Mouse (Mus musculus) yolk sac, embryonic 10.5 days (tissue): ENCODE measurements around the gene Trim62.

ENCODE experiments used
- DNase-seq: peaks from one replicate; pipeline ENCODE4 v3.0.0-alpha.2; 2017; ENCODE audit warnings: low spot score

Gene Trim62

DNA sequence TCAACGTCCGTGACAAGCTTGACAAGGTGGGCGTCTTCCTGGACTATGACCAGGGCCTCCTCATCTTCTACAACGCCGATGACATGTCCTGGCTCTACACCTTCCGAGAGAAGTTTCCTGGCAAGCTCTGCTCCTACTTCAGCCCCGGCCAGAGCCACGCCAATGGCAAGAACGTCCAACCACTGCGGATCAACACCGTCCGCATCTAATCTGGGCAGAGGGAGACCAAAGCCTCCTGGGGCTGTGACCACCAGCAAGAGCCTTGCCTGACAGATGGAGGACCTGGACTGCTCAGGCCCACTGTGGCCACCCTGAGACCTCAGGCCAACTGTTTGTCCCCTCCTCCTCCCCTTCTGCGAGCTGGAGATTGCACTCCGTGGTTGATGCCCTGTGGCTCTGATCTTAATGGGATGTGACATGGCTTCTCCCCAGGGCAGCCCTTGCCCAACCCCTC, 26.0 kb downstream of the Trim62 start:
- DNase-seq: no peak

DNA sequence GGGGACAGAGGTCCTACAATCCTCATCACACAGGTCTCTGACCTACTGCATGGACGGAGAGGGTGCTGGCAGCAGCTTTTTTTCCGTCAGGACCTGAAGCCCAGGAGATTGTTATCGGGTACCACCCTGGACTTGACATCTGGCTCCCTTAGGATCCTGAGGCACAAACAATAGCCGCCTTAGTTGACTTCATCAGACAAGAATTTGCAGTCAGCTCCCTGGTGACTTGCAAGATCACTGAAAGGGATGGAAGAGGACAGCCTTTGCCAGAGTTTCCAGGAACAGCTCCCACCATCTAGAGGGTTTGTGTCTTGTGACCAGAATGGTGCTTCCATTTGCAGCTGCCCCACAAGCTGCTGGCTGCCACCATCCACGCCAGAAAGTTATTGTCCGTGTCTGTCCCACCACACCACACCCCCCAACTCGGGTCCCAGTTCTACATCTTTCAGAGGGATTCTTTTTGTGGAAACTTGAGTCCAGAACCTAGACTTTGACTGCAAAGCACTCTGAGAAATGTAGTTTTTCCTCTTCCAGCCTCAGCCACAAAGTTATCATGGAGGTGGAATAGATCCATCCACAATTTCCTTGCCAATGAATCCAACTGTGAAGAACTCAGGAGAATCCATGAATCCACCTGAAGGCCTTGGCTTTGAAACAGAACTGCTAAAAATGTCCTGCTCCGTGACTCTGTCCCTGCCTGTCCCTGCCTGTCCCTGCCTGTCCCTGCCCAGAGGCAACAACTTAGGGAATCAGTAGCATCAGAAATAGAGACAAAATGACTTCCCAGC, 27.1 kb downstream of the Trim62 start:
- no peak for DNase-seq

GRCm38 (mm10) chr4:128912085-128912484, 28.7 kb downstream of the Trim62 start:
- DNase-seq: no peak

DNA sequence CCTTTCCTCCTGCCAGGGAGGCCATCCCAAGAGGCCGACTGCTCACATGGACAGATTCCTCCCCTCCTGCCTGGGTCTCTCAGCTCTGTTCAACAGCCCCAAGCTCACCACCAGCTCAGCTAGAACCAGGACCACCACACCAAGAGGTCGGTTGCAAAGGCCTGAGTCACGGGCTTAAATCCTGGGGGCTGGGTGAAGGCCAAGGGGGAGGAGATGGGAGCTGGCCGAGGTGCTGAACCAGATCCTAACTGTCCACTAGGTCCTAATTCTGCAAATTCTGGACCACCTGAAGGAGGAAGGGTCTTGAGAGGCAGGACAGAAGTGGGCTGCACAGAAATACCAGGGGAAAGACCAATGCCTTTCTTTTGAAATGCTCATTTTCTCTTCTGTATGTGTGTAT, 30.4 kb downstream of the Trim62 start:
- no peak for DNase-seq

GRCm38 (mm10) chr4:128917119-128917518, 33.7 kb downstream of the Trim62 start:
- DNase-seq: no peak

GRCm38 (mm10) chr4:128917756-128918155, 34.4 kb downstream of the Trim62 start:
- no peak for DNase-seq

DNA sequence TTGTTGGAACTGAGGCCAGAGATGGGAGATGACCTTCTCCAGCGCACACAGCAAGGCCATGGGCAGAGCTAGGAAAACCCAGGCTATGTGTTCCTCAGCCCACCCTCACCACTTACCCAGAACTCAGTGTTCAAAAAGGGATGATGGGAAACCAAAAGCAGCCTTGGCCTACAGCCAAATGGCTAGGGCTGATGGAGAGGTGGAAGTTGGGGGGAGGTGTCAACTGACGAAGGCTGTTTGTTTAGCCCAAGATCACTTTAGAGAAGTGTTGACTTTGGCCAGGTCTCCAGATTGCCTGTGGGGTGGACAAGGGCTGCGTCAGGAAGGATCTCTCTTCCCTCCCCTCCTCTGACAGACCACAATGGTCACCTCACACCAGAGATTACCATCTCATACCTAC, 34.8 kb downstream of the Trim62 start:
- DNase-seq: peak; percentile 60

DNA sequence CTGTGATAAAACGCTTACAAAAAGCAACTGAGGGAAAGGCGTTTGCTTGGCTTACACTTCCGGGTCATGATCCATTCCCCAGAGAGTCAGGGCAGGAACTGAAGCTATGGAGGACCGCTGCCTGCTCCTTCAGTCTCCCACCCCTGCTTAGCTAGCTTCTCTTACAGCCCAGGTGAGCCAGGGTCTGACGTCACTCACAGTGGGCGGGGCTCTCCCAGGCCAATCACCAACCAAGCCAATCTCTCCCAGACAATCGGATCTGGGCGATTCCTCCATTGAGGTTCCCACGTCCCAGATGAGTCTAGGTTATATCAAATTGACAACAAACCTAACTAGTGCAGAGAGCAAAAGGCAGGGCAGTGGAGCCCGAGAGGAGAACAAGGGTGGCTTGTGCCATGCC, 35.7 kb downstream of the Trim62 start:
- no peak for DNase-seq

DNA sequence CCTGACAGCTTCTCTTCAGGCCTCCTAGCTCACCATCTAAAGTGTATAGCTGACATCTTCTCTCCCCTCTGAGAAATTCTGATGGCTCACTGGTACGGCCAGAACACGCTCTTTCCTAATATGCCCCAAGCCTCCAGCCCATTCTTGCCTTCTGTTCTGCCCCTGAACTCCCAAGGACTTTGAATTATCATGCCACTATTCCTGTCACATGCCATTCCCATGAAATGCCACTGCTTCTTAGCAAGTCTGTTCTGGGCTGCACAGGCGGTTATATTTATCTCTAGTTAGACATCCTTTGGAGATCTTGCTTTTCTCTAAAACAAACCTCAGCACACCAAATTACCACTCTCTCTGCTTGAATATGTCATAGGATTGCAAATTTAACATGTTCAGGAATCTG, 40.2 kb downstream of the Trim62 start:
- DNase-seq: no peak

- peak; percentile 78 for DNase-seq
These were observed 41.6 kb downstream of the Trim62 start for GRCm38 (mm10) chr4:128924841-128925606.

GRCm38 (mm10) chr4:128932783-128933182, 49.4 kb downstream of the Trim62 start:
- no peak for DNase-seq

GRCm38 (mm10) chr4:128935595-128935994, 52.2 kb downstream of the Trim62 start:
- DNase-seq: no peak

DNA sequence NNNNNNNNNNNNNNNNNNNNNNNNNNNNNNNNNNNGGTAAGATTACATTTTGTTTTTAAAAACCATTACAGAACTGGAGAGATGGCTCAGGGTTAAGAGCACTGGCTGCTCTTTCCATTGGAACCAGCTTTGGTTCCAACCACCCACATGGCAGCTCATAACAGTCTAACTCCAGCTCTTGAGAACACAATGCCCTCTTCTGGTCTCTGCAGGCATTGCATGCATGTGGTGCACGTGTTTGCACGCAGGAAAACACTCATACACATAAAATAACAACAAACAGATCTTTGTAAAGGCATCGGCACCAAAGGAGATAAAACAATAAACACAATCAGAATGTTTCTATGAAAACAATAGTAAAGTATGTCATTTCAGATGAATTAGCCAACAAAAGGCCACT, 59.0 kb downstream of the Trim62 start:
- no peak for DNase-seq

DNA sequence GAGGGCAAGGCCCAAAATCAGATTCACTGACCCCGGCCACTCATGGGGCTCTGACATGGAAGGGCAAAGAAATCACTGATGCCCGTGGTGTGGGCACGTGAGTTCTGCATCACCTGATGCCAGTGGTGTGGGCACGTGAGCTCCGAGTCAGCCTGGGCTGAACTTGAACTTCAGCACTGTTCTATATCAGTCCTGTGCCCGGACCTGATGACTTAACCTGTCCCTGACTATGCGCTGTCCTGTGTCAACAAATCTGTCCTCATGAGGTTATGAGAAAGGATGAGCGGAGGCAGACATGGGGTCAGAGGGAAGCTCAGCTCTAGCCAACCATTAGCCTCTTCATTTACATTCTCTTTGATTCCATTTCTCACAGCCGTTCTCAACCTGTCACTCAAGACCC, 63.4 kb downstream of the Trim62 start:
- no peak for DNase-seq

- DNase-seq: no peak
These were observed 64.0 kb downstream of the Trim62 start for GRCm38 (mm10) chr4:128947326-128947933.

GRCm38 (mm10) chr4:128948137-128948674, 64.8 kb downstream of the Trim62 start:
- peak; percentile 16 for DNase-seq

DNA sequence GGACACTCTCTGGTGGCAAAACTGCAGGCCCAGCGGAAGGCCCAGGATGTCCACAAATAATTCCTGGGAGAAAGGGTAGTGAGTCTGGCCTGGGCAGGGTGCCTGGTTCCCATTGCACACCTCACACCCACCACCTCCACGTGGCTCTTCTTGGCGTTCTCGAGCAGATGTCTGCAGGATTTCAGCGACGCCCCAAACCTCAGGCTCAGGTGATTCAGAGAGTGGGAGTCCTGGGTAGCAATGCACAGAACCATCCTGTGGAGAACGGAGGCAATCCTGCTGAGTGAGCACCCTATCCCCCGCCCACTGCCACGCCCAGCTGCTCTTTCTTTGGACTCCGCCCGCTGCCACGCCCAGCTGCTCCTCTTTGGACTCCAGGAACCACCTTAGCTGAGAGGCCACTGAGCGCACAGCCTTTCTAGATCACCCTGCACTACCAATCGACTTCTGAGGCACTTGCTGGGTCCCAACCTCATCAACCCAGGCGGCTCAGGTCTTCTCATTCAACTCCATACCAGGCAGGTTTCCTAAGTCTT, 66.2 kb downstream of the Trim62 start:
- peak; percentile 52 for DNase-seq

DNA sequence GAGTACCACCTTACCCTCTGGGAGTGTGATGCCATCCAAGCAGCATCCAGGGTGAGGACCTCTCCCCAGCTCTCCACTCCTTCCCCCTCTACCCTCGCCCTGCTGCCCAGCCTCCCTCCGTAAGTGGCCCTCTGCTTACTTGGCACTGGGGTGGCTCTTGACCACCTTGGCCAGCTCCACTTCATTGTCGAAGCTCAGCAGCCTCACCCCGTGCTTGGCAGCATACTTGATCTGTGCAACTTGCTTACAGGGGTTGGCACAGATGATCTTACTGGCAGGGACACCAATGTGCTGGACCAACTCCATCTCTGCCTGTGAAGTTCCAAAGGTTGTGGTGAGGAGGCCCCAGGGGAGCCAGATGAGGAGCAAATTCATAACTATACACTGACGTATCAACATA, 67.1 kb downstream of the Trim62 start:
- DNase-seq: no peak

- no peak for DNase-seq
These were observed 70.5 kb downstream of the Trim62 start for GRCm38 (mm10) chr4:128953851-128954250.

DNA sequence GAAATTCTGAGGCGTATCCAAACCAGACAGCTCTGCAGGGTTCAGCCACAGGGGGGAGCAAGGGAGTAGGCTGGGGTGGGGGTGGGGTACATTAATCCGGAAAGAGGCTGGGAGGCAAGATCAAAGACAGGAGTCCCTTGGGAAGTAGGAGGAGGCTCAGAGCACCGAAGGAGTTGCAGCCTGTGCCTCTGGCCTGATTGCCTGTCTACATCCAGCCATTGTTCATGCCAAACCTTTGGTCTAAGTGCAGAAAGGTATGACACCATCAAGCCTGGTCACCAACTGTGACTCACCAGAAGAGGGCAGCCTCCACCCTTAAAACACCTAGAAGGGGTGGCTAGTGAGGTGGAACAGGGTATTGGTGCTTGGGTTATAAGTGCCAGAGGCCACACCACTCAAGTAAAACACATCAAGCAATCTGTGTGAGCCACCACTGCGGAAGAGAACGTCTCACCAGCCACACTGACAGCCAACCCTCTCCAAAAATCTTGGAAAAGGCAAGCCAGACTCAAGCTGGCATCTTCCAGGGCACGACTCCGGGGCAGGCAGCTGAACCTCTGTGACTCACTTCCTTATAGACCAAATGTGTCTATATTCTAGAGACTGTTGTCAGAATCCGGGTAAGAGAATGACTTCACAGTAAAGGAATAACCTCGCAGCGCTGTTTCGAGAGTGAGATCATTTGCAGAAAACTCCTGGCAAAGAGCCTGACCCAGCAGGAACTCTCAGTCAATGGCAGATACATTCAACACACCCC, 74.0 kb downstream of the Trim62 start:
- peak; percentile 34 for DNase-seq

GRCm38 (mm10) chr4:128958156-128958555, 74.8 kb downstream of the Trim62 start:
- no peak for DNase-seq

GRCm38 (mm10) chr4:128958849-128959248, 75.5 kb downstream of the Trim62 start:
- no peak for DNase-seq
